Mouse (Mus musculus) heart, embryonic 14.5 days (tissue): Measurements from ENCODE around the gene Myh15. TPM values are rescaled to one million over a fixed set of nuclear protein-coding genes. Genes with fewer than 3 reads are reported as not detected.

Source experiments
- ATAC-seq: fragments of 200-750 bp; cut with Nextera tagmentation; 2 replicates; pipeline ENCODE4 v1.8.0; 2017; ENCODE audit warnings: low read depth, moderate TSS enrichment; ENCODE audit not compliant: insufficient number of reproducible peaks, insufficient read depth, low FRiP score
- H3K27ac ChIP-seq, 2 experiments: fragments of 200-500 bp in 1 of 2; fragments of 300-500 bp in 1 of 2; sonication (generic) in 1 of 2; replicated peaks in 1 of 2; 2 replicates each; pipeline ENCODE4 v1.5.1; 2012 to 2014; ENCODE audit warnings: low read depth in 2 of 2, low read length in 2 of 2, control low read depth in 1 of 2, mild to moderate bottlenecking in 1 of 2, mixed read lengths in 1 of 2; ENCODE audit not compliant: control insufficient read depth in 1 of 2, insufficient read depth in 1 of 2
- H3K27me3 ChIP-seq: fragments of 300-500 bp; sonication (generic); 2 replicates; pipeline ENCODE4 v1.6.1; 2014; ENCODE audit warnings: mild to moderate bottlenecking, low read length, control low read depth; ENCODE audit not compliant: control insufficient read depth, insufficient read depth
- H3K36me3 ChIP-seq: fragments of 300-500 bp; sonication (generic); 2 replicates; pipeline ENCODE4 v1.6.1; 2014; ENCODE audit warnings: mild to moderate bottlenecking, control low read depth, low read length, mixed read lengths; ENCODE audit not compliant: control insufficient read depth, insufficient read depth
- H3K4me1 ChIP-seq, 2 experiments: fragments of 200-500 bp in 1 of 2; fragments of 300-500 bp in 1 of 2; sonication (generic) in 1 of 2; 2 replicates each; pipeline ENCODE4 v1.6.1; 2012 to 2014; ENCODE audit warnings: low read length in 2 of 2, control low read depth in 1 of 2, mixed read lengths in 1 of 2; ENCODE audit not compliant: control insufficient read depth in 2 of 2, insufficient read depth in 2 of 2
- H3K4me2 ChIP-seq: fragments of 300-500 bp; sonication (generic); 2 replicates; pipeline ENCODE4 v1.6.1; 2014; ENCODE audit warnings: mild to moderate bottlenecking, low read length
- H3K4me3 ChIP-seq, 2 experiments: fragments of 200-500 bp in 1 of 2; fragments of 300-500 bp in 1 of 2; sonication (generic) in 1 of 2; 2 replicates each; pipeline ENCODE4 v1.5.1; 2012 to 2014; ENCODE audit warnings: low read length in 2 of 2, mild to moderate bottlenecking in 2 of 2, control low read depth in 1 of 2, low read depth in 1 of 2, moderate library complexity in 1 of 2; ENCODE audit not compliant: control insufficient read depth in 1 of 2, insufficient read depth in 1 of 2
- H3K9ac ChIP-seq: fragments of 300-500 bp; sonication (generic); 2 replicates; pipeline ENCODE4 v1.6.1; 2014; ENCODE audit warnings: mild to moderate bottlenecking, low read length
- H3K9me3 ChIP-seq: fragments of 300-500 bp; sonication (generic); 2 replicates; pipeline ENCODE4 v1.6.1; 2016; ENCODE audit warnings: low read length, control low read depth; ENCODE audit not compliant: control insufficient read depth
- WGBS: fragments of 180-500 bp; shearing (Covaris S2); extraction: QIAGEN DNeasy Blood & Tissue Kit; methylation state at CpG from one replicate; pipeline ENCODE4 v1.1.7; 2014; 5-methylcytosine and 5-hydroxymethylcytosine counted together
- polyA plus RNA-seq: library from polyadenylated mRNA; unstranded; fragments of >200 nt; fragmentation: Nextera tagmentation; extraction: Ambion mirVana; gene quantifications from 2 replicates; pipeline ENCODE4 v1.2.1, GENCODE M21; 2014

The Myh15 gene
- not detected in 2 replicates for polyA plus RNA-seq

DNA sequence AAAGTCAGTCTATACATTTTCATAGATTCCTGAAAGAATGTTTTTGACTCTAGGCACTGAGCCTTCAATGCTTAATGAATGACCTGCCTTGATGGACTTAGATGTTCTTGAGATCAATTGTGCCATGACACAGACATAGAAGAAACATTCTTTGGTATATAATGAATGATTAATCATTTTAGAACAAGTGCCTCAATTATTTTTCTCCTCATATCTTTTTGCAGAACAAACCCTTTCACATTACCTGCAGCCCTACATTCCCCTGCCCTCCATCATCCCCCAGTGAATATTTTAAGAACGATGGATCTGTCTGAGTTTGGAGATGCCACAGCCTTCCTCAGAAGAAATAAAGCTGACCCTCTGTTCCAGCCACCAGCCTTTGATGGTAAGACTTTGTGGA is at the start of gene Myh15:
TSS of gene Myh15 (plus strand) at position 301 of the 400 bp plus-strand sequence.
- Histone ChIP-seq H3K9ac (no peak within 1 kb of the TSS), H3K4me2 (no peak within 1 kb of the TSS), H3K4me3 (no peak within 1 kb of the TSS), H3K27ac (no peak within 1 kb of the TSS), H3K4me1 (no peaks in the 10 kb centered on the region), H3K27me3 (no peaks in the 10 kb centered on the region), H3K9me3 (no peaks in the 10 kb centered on the region), H3K36me3 (no peaks in the 10 kb centered on the region)
- whole genome bisulfite sequencing: 82% methylated on average over 1 of the region's 1 CpGs
- no peak for ATAC-seq

DNA sequence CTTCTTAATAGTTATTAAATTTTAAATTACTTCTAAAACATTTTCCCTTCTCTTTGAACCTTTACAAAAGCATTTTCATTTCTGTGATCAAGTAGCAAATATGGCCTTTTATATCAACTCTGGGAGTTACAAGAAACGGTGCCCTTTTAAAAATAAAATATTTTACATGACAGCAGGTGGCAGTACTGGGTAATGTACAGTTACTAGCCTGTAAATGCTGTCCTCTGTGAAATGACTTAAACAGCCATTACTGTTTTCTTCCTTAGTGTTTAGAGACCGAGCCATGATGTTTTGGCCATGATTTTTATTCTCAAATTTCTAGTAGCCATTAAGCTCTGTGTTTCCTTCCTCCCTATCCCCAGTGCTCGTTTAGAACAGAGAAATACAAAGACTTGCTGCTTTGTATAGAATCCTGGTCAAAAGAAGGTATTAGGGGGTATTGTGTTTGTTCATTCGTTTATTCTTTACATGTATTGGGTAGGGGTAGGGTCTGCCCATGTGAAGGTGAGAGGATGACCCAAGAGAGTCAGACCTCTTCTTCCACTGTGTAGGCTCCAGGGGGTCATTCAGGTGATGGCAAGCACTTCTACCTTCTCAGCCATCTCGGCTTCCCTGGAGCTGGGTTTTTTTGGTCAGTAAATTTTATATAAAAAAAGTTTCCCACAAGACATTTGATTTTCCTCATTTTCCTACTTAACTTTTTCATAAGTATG is 40.5 kb upstream of the Myh15 start:
- H3K36me3 ChIP-seq: peaks cover 59% of the 10 kb centered on the region
- H3K9me3 ChIP-seq: no peaks in the 10 kb centered on the region
- H3K4me1 ChIP-seq: no peaks in the 10 kb centered on the region
- no peak overlapping the region for H3K4me2 ChIP-seq
- no peak overlapping the region for H3K4me3 ChIP-seq
- 84% methylated on average over 5 of the region's 5 CpGs for WGBS
- H3K27ac ChIP-seq: no peak overlapping the region
- ATAC-seq: no peak
- H3K27me3 ChIP-seq: no peaks in the 10 kb centered on the region
- no peak overlapping the region for H3K9ac ChIP-seq

DNA sequence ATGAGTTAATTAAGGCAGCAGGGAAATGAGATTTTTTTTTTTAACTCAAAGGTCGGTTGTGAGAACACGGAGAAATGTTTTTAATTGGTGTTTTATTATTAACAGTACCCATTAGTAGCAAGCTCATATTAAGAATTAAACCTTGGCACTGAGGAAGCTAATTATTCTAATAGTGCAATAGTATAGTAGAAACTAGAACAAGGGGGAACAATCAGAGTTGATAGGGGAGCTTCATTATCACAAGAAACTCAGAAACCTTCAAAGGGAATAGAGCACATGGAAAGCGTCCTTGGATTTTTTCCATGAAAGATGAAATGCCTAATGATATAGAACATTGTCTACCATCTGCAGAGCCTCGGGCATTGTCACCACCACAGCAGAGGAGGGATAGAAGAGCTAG is 21.4 kb upstream of the Myh15 start:
- H3K4me1 ChIP-seq: no peaks in the 10 kb centered on the region
- H3K9ac ChIP-seq: no peak overlapping the region
- no peaks in the 10 kb centered on the region for H3K9me3 ChIP-seq
- H3K27me3 ChIP-seq: no peaks in the 10 kb centered on the region
- H3K4me2 ChIP-seq: no peak overlapping the region
- 63% methylated on average over 4 of the region's 4 CpGs for WGBS
- no peak overlapping the region for H3K4me3 ChIP-seq
- H3K36me3 ChIP-seq: no peaks in the 10 kb centered on the region
- no peak overlapping the region for H3K27ac ChIP-seq
- no peak for ATAC-seq

DNA sequence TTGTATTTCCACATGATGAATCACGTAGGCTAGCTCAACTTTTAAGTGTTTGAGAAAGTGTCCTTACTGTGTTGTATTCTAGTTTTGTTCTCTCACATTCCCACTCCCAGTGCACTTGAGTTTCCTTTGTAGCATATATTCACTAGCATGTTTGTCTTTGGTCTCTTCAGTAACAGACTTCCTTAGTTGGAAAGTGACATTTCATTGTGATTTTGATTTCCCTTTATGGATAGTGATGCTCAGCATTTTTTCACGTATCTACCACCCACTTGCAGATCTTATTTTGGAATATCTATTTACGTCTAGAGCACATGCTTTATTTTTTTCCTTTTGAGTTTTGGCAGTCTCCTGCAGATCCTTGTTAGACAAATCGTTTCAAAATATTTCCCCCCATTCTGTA is 19.5 kb upstream of the Myh15 start:
- Histone ChIP-seq H3K4me2 (no peak overlapping the region), H3K27me3 (no peaks in the 10 kb centered on the region), H3K4me3 (no peak overlapping the region), H3K9me3 (no peaks in the 10 kb centered on the region), H3K4me1 (no peaks in the 10 kb centered on the region), H3K9ac (no peak overlapping the region), H3K27ac (no peak overlapping the region), H3K36me3 (no peaks in the 10 kb centered on the region)
- 52% methylated on average over 4 of the region's 4 CpGs for WGBS
- no peak for ATAC-seq

DNA sequence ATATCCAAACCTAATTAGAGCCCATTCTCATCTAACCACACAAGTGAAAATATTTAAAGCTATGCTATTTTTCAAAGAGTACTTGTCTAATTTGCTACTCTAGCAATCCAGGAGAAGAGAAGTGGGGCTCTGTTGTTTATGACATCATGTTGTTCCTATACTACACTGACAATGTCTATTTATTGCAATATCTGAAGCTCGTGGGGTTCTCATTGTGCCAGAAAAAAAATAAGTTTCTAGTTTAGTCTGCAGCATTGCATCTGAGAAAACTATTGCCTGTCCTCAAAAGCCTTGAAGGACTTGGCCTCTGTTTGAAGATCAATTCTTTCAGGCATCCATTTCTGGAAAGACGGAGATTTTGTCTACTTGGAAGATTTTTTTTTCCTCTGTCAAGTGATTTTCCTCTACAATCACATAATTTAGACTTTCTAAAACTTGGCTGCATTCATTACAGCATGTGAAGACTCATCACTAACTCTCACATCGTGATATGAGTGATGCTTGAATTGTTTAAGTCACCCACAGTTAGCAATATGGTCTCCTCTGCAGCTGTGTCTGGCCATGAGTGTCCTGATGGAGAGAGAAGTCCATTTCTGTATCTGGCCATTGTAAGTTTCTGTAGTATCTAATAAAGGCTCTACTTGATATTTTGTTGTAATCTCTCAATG is 16.6 kb upstream of the Myh15 start:
- H3K27ac ChIP-seq: no peak overlapping the region
- H3K4me2 ChIP-seq: no peak overlapping the region
- ATAC-seq: no peak
- WGBS: 72% methylated on average over 3 of the region's 3 CpGs
- H3K9ac ChIP-seq: no peak overlapping the region
- H3K4me3 ChIP-seq: no peak overlapping the region
- no peaks in the 10 kb centered on the region for H3K9me3 ChIP-seq
- H3K27me3 ChIP-seq: no peaks in the 10 kb centered on the region
- H3K36me3 ChIP-seq: no peaks in the 10 kb centered on the region
- no peaks in the 10 kb centered on the region for H3K4me1 ChIP-seq

DNA sequence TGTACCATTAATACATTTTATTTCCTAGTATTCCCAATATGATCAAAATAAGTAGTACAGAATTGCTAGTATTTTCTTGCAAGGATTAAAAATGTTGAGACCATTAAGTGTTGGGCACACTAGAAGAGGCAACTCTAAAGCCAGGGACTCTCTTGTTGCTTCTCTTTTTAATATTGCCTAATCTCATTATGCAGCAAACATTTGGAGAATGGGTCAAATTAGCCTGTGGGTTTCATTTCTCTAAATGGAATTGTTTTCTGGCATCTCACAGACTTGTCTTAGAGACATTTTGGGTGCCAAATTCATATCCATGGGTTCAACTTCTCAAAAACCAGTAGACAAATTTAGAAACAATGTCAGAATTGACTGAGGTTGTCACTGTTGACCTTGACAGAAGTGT is 8.1 kb upstream of the Myh15 start:
- no peaks in the 10 kb centered on the region for H3K9me3 ChIP-seq
- no peak overlapping the region for H3K27ac ChIP-seq
- no peak overlapping the region for H3K9ac ChIP-seq
- H3K4me2 ChIP-seq: no peak overlapping the region
- H3K36me3 ChIP-seq: no peaks in the 10 kb centered on the region
- no peak for ATAC-seq
- no peaks in the 10 kb centered on the region for H3K4me1 ChIP-seq
- H3K27me3 ChIP-seq: no peaks in the 10 kb centered on the region
- H3K4me3 ChIP-seq: no peak overlapping the region

DNA sequence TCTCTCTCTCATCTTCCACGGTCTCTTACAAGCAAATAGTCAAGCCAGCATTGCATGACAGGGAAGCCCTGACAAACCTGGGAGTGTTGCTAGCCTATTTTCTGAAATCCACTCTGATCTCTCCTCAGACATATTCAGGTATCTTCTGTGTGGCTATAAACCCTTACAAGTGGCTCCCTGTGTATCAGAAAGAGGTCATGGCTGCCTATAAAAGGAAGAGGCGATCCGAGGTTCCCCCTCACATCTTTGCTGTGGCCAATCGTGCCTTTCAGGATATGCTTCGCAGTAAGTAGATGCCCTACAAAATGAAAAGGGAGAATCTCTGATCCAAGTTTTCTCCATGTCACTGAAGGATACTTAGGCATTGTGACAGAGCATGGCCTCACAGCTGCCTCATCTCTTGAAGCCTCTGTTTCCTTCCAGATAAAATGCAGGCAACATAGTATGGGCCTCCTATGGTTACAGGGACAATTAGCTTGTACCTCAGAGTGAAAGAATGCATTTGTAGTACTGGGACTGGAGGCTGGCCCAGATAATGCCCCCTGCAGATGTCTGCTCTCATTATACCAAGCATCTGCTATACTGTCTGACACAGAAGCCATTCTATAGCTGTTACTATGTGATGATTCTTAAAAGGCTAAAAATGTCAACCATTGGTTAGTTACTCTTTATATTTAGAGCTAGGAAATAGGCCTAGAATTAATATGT is 12.1 kb downstream of the Myh15 start:
- Histone ChIP-seq H3K4me2 (no peak overlapping the region), H3K27me3 (no peaks in the 10 kb centered on the region), H3K27ac (no peak overlapping the region), H3K9ac (no peak overlapping the region), H3K4me3 (no peak overlapping the region), H3K36me3 (no peaks in the 10 kb centered on the region), H3K4me1 (no peaks in the 10 kb centered on the region), H3K9me3 (no peaks in the 10 kb centered on the region)
- ATAC-seq: no peak
- WGBS: 72% methylated on average over 5 of the region's 5 CpGs
